Mouse (Mus musculus): ENCODE data around the gene Cenpb.

GRCm38 (mm10) chr2:131201262-131201661, 21.4 kb upstream of the Cenpb start:
- TF ChIP-seq CTCF (IDR thresholded peaks at IDR 0.05; ENCODE audit: low read depth) (no peak), EP300 (IDR thresholded peaks at IDR 0.05; ENCODE audit: low read depth) (no peak)

All from heart, postnatal 0 days (tissue).